Mouse (Mus musculus): ENCODE measurements around the gene Idi1. TPM values are rescaled to one million over a fixed set of nuclear protein-coding genes. Genes with fewer than 3 reads are reported as not detected.
A peak's percentile ranks its signal among the peaks of the same experiment; 100 is the strongest.

Gene Idi1
- total RNA-seq (2012; rRNA removed) (36.2 and 57.4 TPM in 2 replicates), total RNA-seq (2014; rRNA removed) (226 and 253 TPM in 2 replicates), polyA plus RNA-seq (2012; ENCODE audit: insufficient read length, low read depth) (126 TPM in 2 replicates)

- dilution Hi-C loops (cut with MboI; ENCODE audit: extremely low pct_ligation_motif_present, extremely low pct_unique_long_range_greater_than_20kb, low sequenced_read_pairs) = no loop called here
- peak; percentile 72 for TF ChIP-seq SIN3A (IDR thresholded peaks at IDR 0.05; ENCODE audit: low read length)
- TF ChIP-seq POLR2A (IDR thresholded peaks at IDR 0.05; ENCODE audit: low read depth, low read length) = peak; percentile 98
- peak; percentile 70 for TF ChIP-seq TCF12 (IDR thresholded peaks at IDR 0.05; ENCODE audit: low read depth, low read length)
- peak; percentile 59; the same call in 1 of the 2 replicates for TF ChIP-seq KAT2A (IDR thresholded peaks at IDR 0.05; ENCODE audit: insufficient replicate concordance, low read length)
- no peak for TF ChIP-seq GABPA (IDR thresholded peaks at IDR 0.05; ENCODE audit: insufficient replicate concordance, low read depth, low read length)
- TF ChIP-seq POLR2AphosphoS2 (IDR thresholded peaks at IDR 0.05; ENCODE audit: low read depth, low read length) = peak; percentile 88; the same call in 1 of the 2 replicates
- TF ChIP-seq ELF1 (IDR thresholded peaks at IDR 0.05; ENCODE audit: low read depth, low read length) = 0 out of 2 replicates have a peak, but pooled peaks have one; percentile 26
- no peak for TF ChIP-seq JUND (conservative IDR thresholded peaks at IDR 0.05; ENCODE audit: low read depth, low read length)
- peak; percentile 65 for TF ChIP-seq HCFC1 (IDR thresholded peaks at IDR 0.05; ENCODE audit: low read depth, low read length)
- TF ChIP-seq NELFE (IDR thresholded peaks at IDR 0.05; ENCODE audit: low read depth, low read length) = peak; percentile 92
- peak; percentile 96 for TF ChIP-seq ZMIZ1 (IDR thresholded peaks at IDR 0.05; ENCODE audit: low read depth, low read length)
- TF ChIP-seq MXI1 (IDR thresholded peaks at IDR 0.05; ENCODE audit: low read depth, low read length) = no peak; the same call in 1 of the 2 replicates
- TF ChIP-seq NRF1 (IDR thresholded peaks at IDR 0.05; ENCODE audit: low read depth, low read length) = peak; percentile 53; the same call in 1 of the 2 replicates
- peak; percentile 97 for TF ChIP-seq TBP (conservative IDR thresholded peaks at IDR 0.05; ENCODE audit: low read depth, low read length)
- H3K36me3 ChIP-seq (replicated peaks in 1 of 2; ENCODE audit: control insufficient read depth in 1 of 2, insufficient read depth in 1 of 2, low read length in 1 of 2) = peaks cover 7 to 20% of the 10 kb centered on the region in 2 experiments
- no peaks in the 10 kb centered on the region for H3K27me3 ChIP-seq (replicated peaks)
- H3K4me2 ChIP-seq (ENCODE audit: insufficient read depth, low read depth, poor library complexity, severe bottlenecking) = peak within 1 kb of the TSS; percentile 64
- H3K4me1 ChIP-seq (ENCODE audit: control insufficient read depth in 1 of 2, insufficient read depth in 2 of 2) = peaks cover 3 to 11% of the 10 kb centered on the region in 2 experiments; a peak in 2 of 4 replicates
- DNase-seq (ENCODE audit: extremely low read depth) = peak; percentile 98
- peak within 1 kb of the TSS; percentile 61 to 71 (median 64) for H3K4me3 ChIP-seq (replicated peaks in 1 of 3; ENCODE audit: low read depth in 2 of 3, low read length in 2 of 3, poor library complexity in 1 of 3)
- peak within 1 kb of the TSS; percentile 64 for H3K9ac ChIP-seq (ENCODE audit: insufficient read depth, low read depth)
- H3K79me2 ChIP-seq (replicated peaks; ENCODE audit: control insufficient read depth, extremely low read depth, insufficient read depth, poor library complexity, severe bottlenecking) = peaks cover 6% of the 10 kb centered on the region
- peak within 1 kb of the TSS; percentile 84 for H3K27ac ChIP-seq (ENCODE audit: insufficient read depth, low read depth)
- no peaks in the 10 kb centered on the region for H3K9me3 ChIP-seq (replicated peaks; ENCODE audit: low read length)
- in situ Hi-C loops (cut with MboI; ENCODE audit: low pct_ligation_motif_present, low pct_unique_long_range_greater_than_20kb, low sequenced_read_pairs) = no loop called here
Measured at GRCm38 (mm10) chr13:8885445-8886184, at the start of gene Idi1. Idi1 (plus strand) TSS chr13:8885501.

GRCm38 (mm10) chr13:8838394-8838793, 46.9 kb upstream of the Idi1 start:
- Histone ChIP-seq H3K9ac (ENCODE audit: insufficient read depth, low read depth) (no peak overlapping the region), H3K79me2 (replicated peaks; ENCODE audit: control insufficient read depth, extremely low read depth, insufficient read depth, poor library complexity, severe bottlenecking) (peaks cover 4% of the 10 kb centered on the region; the same call in 1 of the 2 replicates), H3K4me2 (ENCODE audit: insufficient read depth, low read depth, poor library complexity, severe bottlenecking) (no peak overlapping the region), H3K9me3 (replicated peaks; ENCODE audit: low read length) (no peaks in the 10 kb centered on the region), H3K4me3 (replicated peaks in 1 of 3; ENCODE audit: low read depth in 2 of 3, low read length in 2 of 3, poor library complexity in 1 of 3) (no peak overlapping the region), H3K27me3 (replicated peaks) (no peaks in the 10 kb centered on the region), H3K27ac (ENCODE audit: insufficient read depth, low read depth) (no peak overlapping the region), H3K4me1 (ENCODE audit: control insufficient read depth in 1 of 2, insufficient read depth in 2 of 2) (peaks cover 11 to 48% of the 10 kb centered on the region in 2 experiments; a peak in 3 of 4 replicates), H3K36me3 (replicated peaks in 1 of 2; ENCODE audit: control insufficient read depth in 1 of 2, insufficient read depth in 1 of 2, low read length in 1 of 2) (peaks cover 75 to 89% of the 10 kb centered on the region in 2 experiments)
- DNase-seq (ENCODE audit: extremely low read depth) = no peak
- in situ Hi-C loops (cut with MboI; ENCODE audit: low pct_ligation_motif_present, low pct_unique_long_range_greater_than_20kb, low sequenced_read_pairs) (no loop called here), dilution Hi-C loops (cut with MboI; ENCODE audit: extremely low pct_ligation_motif_present, extremely low pct_unique_long_range_greater_than_20kb, low sequenced_read_pairs) (no loop called here)
- no peak for TF ChIP-seq RCOR1 (conservative IDR thresholded peaks at IDR 0.05; ENCODE audit: low read depth, low read length)
- no peak for TF ChIP-seq TBP (conservative IDR thresholded peaks at IDR 0.05; ENCODE audit: low read depth, low read length)
- no peak for TF ChIP-seq USF1 (IDR thresholded peaks at IDR 0.05; ENCODE audit: low read depth, low read length)
- no peak for TF ChIP-seq IRF4 (IDR thresholded peaks at IDR 0.05; ENCODE audit: low read depth, low read length)
- no peak for TF ChIP-seq NELFE (IDR thresholded peaks at IDR 0.05; ENCODE audit: low read depth, low read length)
